Mouse (Mus musculus): ENCODE measurements around the gene Rhou. TPM values are rescaled to one million over a fixed set of nuclear protein-coding genes. Genes with fewer than 3 reads are reported as not detected.
"Not testable (repeated sequence)": the region's sequence is repeated elsewhere in the genome, so short reads cannot be mapped to it uniquely, and the experiment has no call there.

Gene Rhou
- polyA plus RNA-seq, 1 experiment from 2014 or later = 8.6 TPM

DNA sequence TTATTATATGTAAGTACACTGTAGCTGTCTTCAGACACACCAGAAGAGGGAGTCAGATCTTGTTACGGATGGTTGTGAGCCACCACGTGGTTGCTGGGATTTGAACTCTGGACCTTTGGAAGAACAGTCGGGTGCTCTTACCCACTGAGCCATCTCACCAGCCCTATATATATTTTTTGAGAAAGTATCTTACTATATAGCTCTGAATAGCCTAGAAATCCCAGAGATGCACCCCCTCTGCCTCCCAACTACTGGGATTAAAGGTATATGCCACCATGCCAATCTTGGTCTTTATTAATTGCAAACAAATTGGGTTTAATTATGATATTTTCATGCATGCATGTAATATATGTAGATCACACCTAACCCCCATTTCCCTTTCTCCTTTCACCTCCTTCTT lies 22.0 kb upstream of the Rhou start:
- H3K4me3 ChIP-seq; H3K9me3 ChIP-seq; ATAC-seq (replicated peaks); H3K4me2 ChIP-seq (replicated peaks); H3K36me3 ChIP-seq; H3K9ac ChIP-seq (replicated peaks); H3K27ac ChIP-seq (replicated peaks): not testable (repeated sequence)
- Histone ChIP-seq H3K4me1 (peaks cover 10% of the 10 kb centered on the region), H3K27me3 (peaks cover 11% of the 10 kb centered on the region)
- WGBS = 66% methylated on average over 3 of the region's 3 CpGs

GRCm38 (mm10) chr8:123632257-123632656 lies 21.5 kb upstream of the Rhou start:
- H3K4me2 ChIP-seq (replicated peaks) = no peak overlapping the region
- ATAC-seq (replicated peaks) = no peak
- peaks cover 6% of the 10 kb centered on the region for H3K27me3 ChIP-seq
- H3K4me3 ChIP-seq = no peak overlapping the region
- no peak overlapping the region for H3K9ac ChIP-seq (replicated peaks)
- 82% methylated on average over 4 of the region's 4 CpGs for WGBS
- H3K4me1 ChIP-seq = peaks cover 10% of the 10 kb centered on the region
- no peak overlapping the region for H3K27ac ChIP-seq (replicated peaks)
- no peaks in the 10 kb centered on the region for H3K9me3 ChIP-seq
- no peaks in the 10 kb centered on the region for H3K36me3 ChIP-seq

DNA sequence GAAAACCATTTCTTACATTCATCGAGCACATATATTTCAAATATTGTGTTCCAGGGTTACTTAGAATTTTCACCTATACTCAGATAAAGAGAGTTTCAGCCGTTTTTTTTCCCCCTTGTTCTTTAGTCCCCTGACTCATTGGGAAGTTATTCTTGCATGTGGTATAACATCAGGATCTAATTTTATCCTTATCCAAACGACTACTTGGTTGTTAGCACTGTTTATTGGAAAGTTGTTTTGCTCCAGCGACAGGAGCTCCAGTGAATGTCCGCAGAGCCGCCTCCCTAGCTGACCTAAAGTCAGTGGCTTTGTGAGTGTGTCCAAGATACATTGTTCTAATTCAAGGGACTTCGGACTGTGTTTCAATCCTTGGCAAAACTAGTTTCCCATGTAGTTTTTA lies 19.9 kb upstream of the Rhou start:
- no peak for ATAC-seq (replicated peaks)
- WGBS = 78% methylated on average over 7 of the region's 7 CpGs
- peaks cover 6% of the 10 kb centered on the region for H3K4me1 ChIP-seq
- no peak overlapping the region for H3K4me3 ChIP-seq
- H3K27me3 ChIP-seq = peaks cover 6% of the 10 kb centered on the region
- H3K9ac ChIP-seq (replicated peaks) = no peak overlapping the region
- no peak overlapping the region for H3K27ac ChIP-seq (replicated peaks)
- no peaks in the 10 kb centered on the region for H3K36me3 ChIP-seq
- H3K9me3 ChIP-seq = no peaks in the 10 kb centered on the region
- no peak overlapping the region for H3K4me2 ChIP-seq (replicated peaks)

DNA sequence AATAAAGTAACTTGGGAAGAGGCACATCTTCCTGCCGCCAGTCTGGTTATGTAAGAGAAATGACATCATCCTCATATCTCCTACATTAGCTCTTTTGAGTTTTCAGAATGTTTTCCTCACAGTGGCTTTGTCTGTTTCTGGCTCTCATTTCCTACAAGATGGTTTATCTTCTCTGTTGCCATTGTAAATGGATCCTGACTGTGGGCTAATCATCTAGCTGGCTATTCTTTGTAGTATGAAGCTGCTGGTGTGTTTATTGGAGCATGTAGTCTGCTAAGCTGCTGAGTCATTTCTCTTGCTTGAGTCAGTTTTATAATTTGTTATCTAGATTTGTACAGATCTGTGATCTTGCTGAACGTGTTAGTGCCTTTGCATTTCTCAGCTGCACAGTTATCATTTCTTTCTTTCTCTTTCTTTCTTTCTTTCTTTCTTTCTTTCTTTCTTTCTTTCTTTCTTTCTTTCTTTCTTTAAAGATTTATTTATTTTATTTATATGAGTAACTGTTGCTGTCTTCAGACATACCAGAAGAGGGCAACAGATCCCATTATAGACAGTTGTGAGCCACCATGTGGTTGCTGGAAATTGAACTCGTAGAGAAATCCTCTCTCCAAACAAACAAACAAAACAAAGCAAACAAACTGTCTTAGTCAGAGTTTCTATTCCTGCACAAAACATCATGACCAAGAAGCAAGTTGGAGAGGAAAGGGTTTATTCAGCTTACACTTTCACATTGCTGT lies 19.2 kb upstream of the Rhou start:
- H3K4me3 ChIP-seq = no peak overlapping the region
- H3K4me2 ChIP-seq (replicated peaks) = no peak overlapping the region
- H3K27me3 ChIP-seq = peaks cover under 1% of the 10 kb centered on the region
- 48% methylated on average over 3 of the region's 3 CpGs for WGBS
- H3K36me3 ChIP-seq = no peaks in the 10 kb centered on the region
- no peak overlapping the region for H3K27ac ChIP-seq (replicated peaks)
- ATAC-seq (replicated peaks) = no peak
- no peaks in the 10 kb centered on the region; the same call in 1 of the 2 replicates for H3K4me1 ChIP-seq
- H3K9ac ChIP-seq (replicated peaks) = no peak overlapping the region
- H3K9me3 ChIP-seq = no peaks in the 10 kb centered on the region

DNA sequence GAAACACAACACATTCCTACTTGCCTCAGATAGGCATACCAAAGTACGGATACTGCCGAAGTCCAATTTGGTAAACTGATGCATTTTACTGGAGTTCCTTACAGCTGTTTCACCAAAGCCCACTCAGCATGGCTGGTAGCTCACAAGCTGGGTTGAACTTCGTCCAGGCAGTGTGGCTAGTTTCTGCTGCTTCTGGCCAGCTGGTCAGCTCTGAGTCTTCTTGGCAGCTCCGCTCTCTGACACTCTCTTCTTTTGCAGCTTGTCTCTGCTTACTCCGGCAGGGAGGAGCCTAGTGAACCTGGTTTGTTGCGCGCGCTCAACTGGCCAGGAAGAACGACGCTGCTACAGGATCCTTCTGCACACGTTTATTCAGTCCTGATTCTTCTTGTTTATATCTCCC lies 18.1 kb upstream of the Rhou start:
- no peaks in the 10 kb centered on the region for H3K36me3 ChIP-seq
- no peak overlapping the region for H3K9ac ChIP-seq (replicated peaks)
- H3K4me1 ChIP-seq = no peaks in the 10 kb centered on the region
- no peaks in the 10 kb centered on the region for H3K27me3 ChIP-seq
- no peaks in the 10 kb centered on the region for H3K9me3 ChIP-seq
- H3K27ac ChIP-seq (replicated peaks) = no peak overlapping the region
- 80% methylated on average over 11 of the region's 11 CpGs for WGBS
- H3K4me2 ChIP-seq (replicated peaks) = no peak overlapping the region
- no peak overlapping the region for H3K4me3 ChIP-seq
- ATAC-seq (replicated peaks) = no peak

GRCm38 (mm10) chr8:123643330-123644051 lies 10.2 kb upstream of the Rhou start:
- H3K9me3 ChIP-seq = no peaks in the 10 kb centered on the region
- H3K4me3 ChIP-seq = peak overlapping the region; percentile 30
- WGBS = 11% methylated on average over 25 of the region's 25 CpGs
- 0 out of 2 replicates have a peak, but pooled peaks have one; percentile 41 for ATAC-seq (replicated peaks)
- H3K27me3 ChIP-seq = no peaks in the 10 kb centered on the region
- no peaks in the 10 kb centered on the region for H3K36me3 ChIP-seq
- H3K4me1 ChIP-seq = peaks cover 5% of the 10 kb centered on the region
- peak overlapping the region; percentile 45 for H3K4me2 ChIP-seq (replicated peaks)
- H3K9ac ChIP-seq (replicated peaks) = no peak overlapping the region
- H3K27ac ChIP-seq (replicated peaks) = no peak overlapping the region

DNA sequence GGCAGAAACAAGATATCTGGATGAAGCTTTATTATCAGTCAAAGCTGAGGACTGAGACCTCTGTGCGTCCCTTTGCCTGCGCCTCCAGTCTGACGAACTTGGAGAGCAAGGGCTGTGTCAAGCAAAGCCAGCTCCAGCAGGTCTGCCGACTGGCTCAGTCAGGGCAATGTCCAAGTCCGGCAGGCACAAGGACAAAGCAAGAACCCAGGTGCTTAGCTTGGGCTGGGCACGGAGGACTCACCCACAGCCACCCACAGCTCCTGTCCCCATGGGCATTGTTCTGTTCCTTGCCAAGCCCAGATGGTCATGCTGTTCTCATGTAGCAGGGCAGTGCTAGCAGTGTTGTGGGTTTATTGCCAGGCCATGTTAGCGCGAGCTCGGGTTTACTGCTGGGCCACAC lies 8.5 kb upstream of the Rhou start:
- Histone ChIP-seq H3K9me3 (no peaks in the 10 kb centered on the region), H3K27ac (replicated peaks) (no peak overlapping the region), H3K36me3 (no peaks in the 10 kb centered on the region), H3K9ac (replicated peaks) (no peak overlapping the region), H3K4me2 (replicated peaks) (no peak overlapping the region), H3K4me1 (peaks cover 5% of the 10 kb centered on the region), H3K27me3 (no peaks in the 10 kb centered on the region), H3K4me3 (no peak overlapping the region)
- WGBS = 73% methylated on average over 9 of the region's 9 CpGs
- no peak for ATAC-seq (replicated peaks)

- Histone ChIP-seq H3K36me3 (no peaks in the 10 kb centered on the region), H3K27ac (replicated peaks) (no peak overlapping the region), H3K4me1 (peaks cover 6% of the 10 kb centered on the region), H3K9me3 (no peaks in the 10 kb centered on the region), H3K4me3 (no peak overlapping the region), H3K9ac (replicated peaks) (no peak overlapping the region), H3K4me2 (replicated peaks) (no peak overlapping the region), H3K27me3 (no peaks in the 10 kb centered on the region)
- 82% methylated on average over 17 of the region's 17 CpGs for WGBS
- no peak for ATAC-seq (replicated peaks)
Observed at GRCm38 (mm10) chr8:123648245-123649170, 5.2 kb upstream of the Rhou start.

GRCm38 (mm10) chr8:123649483-123649882 lies 4.2 kb upstream of the Rhou start:
- no peaks in the 10 kb centered on the region for H3K27me3 ChIP-seq
- H3K9ac ChIP-seq (replicated peaks) = no peak overlapping the region
- no peak overlapping the region for H3K4me2 ChIP-seq (replicated peaks)
- no peak overlapping the region for H3K4me3 ChIP-seq
- no peaks in the 10 kb centered on the region for H3K36me3 ChIP-seq
- peaks cover 4% of the 10 kb centered on the region for H3K4me1 ChIP-seq
- H3K27ac ChIP-seq (replicated peaks) = no peak overlapping the region
- no peaks in the 10 kb centered on the region for H3K9me3 ChIP-seq
- WGBS = 92% methylated on average over 12 of the region's 12 CpGs
- ATAC-seq (replicated peaks) = no peak

DNA sequence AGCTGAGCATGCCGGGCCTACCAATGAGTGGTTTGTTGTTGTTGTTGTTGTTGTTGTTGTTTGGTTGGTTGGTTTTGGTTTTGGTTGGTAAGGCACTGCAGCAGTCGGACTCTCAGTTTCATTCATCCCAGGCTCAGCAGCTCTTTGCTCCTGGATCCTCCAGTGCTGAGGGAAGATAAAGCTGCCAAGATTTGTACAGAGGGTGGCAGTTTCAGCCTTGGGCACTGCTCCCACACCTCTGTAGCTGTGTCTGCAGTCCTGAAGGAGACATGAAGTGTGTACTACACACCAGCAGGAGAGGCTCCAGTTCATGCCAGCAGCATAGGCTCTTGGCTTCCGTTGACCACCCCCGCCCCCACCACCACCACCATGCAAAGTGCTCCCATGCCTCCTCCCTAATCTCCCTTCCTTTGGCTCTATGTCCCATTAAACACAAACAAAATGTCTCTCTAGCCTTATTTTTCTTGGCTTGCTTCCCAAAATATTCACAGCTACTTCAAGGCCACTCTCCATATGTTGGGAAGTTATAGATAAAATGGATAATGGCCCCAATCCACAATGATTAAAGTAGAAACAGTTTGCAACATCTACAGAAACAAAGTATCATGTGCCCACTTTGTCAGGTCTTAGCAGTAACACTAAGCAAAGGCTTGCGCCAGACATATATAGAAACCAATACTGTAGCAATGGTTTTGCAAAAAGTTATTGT lies 2.2 kb upstream of the Rhou start:
- Histone ChIP-seq H3K4me3 (no peak overlapping the region), H3K36me3 (0 out of 2 replicates have a peak, but pooled peaks cover 2% of the 10 kb centered on the region), H3K27me3 (no peaks in the 10 kb centered on the region), H3K9ac (replicated peaks) (no peak overlapping the region), H3K4me2 (replicated peaks) (no peak overlapping the region), H3K4me1 (peaks cover 17% of the 10 kb centered on the region), H3K27ac (replicated peaks) (no peak overlapping the region), H3K9me3 (no peaks in the 10 kb centered on the region)
- ATAC-seq (replicated peaks) = no peak
- WGBS = 81% methylated on average over 5 of the region's 5 CpGs

- no peak overlapping the region for H3K9ac ChIP-seq (replicated peaks)
- peak overlapping the region; percentile 89; the same call in 1 of the 2 replicates for H3K27ac ChIP-seq (replicated peaks)
- H3K27me3 ChIP-seq = no peaks in the 10 kb centered on the region
- no peak overlapping the region for H3K4me3 ChIP-seq
- no peaks in the 10 kb centered on the region for H3K9me3 ChIP-seq
- ATAC-seq (replicated peaks) = no peak
- WGBS = 59% methylated on average over 4 of the region's 4 CpGs
- H3K36me3 ChIP-seq = peaks cover 8% of the 10 kb centered on the region
- peaks cover 17% of the 10 kb centered on the region for H3K4me1 ChIP-seq
- H3K4me2 ChIP-seq (replicated peaks) = no peak overlapping the region
Observed at GRCm38 (mm10) chr8:123652641-123653040, 1.1 kb upstream of the Rhou start.
